Mouse (Mus musculus) T-cell, adult 2 months (primary cell): ENCODE data around the gene D130043K22Rik.
"Not testable (repeated sequence)": the region's sequence is repeated elsewhere in the genome, so short reads cannot be mapped to it uniquely, and the experiment has no call there.

Experiments used
- DNase-seq: peaks from one replicate; pipeline ENCODE4 v3.0.0; 2022; ENCODE audit warnings: low spot score

Gene D130043K22Rik

DNA sequence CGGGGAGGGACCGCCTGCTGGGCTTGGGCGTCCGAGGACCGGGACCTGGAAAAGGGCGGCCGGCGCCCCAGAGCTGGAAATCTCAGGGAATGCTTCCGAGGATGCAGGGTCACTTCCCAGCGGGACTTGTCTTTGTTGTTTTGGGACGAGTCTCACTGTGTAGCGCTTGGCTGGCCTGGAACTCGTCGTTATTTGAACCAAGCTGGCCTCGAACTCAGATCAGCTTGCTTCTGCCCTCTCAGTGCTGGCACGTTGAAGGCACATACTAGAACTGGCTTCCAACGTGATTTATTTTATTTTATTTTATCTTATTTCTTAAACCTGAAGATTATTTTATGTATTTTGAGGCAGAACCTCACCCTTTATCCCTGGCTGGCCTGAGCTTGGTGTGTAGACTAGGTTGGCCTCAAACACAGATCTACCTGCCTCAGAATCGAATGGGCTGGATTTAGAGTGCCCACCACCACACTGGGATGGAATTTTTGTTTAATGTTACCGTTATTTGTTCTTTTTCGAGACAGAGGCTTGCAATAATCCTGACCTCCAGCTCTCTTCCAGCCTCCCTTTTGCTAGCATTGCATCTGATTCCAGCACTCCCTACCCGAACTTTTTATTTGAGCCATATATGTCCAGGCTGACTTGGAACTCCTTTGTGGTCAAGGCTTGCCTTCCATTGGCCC lies 12.7 kb upstream of the D130043K22Rik start:
- DNase-seq: no peak

DNA sequence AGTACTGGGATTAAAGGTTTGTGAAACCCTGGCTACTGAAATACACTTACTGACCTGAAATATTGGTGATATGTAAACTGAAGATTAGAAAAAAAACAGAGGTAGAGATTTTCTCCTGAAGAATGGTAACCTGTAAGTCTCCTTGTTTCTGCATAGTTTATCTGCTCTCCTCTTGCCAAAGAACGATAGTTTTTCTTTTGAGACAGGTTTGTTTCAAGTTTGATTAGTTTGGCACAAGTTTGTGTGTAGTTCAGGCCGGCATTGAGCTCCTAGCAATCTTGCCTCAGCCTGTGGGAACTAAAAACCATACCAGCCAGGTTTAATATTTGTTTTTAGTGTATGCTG lies 12.2 kb upstream of the D130043K22Rik start:
- no peak for DNase-seq

DNA sequence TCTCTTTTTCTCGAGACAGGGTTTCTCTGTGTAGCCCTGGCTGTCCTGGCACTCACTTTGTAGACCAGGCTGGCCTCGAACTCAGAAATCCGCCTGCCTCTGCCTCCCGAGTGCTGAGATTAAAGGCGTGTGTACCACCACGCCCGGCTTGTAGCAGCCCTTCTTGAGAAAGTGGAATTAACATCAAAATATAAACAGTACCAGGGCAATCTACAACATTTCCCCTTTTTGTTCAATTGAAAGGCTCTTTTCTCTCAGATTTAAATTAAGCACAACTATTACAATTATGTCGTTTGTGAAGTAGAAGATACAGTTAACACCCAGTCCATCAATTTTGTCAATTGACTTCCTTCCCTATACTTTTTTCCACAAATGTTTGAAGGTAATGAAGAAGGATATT lies 7.2 kb upstream of the D130043K22Rik start:
- DNase-seq: not testable (repeated sequence)

DNA sequence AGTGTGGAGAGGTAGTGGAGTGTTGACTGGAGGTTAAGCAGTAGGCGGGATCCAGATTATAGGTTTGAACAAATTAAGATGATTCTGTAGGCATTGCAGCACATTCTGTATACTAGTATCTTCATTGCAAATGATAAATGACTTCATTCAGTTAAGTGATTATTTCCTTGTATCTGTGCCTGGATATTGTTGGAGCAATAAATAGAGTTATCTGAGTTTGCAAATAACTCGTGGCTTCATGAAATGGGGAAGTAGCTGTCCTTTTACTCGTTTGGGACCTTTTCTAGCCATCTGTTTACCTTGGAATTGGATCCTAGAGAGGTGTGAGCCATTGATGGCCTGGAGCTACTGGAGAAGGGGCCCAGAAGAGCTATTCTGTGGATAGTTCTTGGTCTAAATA lies 5.1 kb upstream of the D130043K22Rik start:
- no peak for DNase-seq

DNA sequence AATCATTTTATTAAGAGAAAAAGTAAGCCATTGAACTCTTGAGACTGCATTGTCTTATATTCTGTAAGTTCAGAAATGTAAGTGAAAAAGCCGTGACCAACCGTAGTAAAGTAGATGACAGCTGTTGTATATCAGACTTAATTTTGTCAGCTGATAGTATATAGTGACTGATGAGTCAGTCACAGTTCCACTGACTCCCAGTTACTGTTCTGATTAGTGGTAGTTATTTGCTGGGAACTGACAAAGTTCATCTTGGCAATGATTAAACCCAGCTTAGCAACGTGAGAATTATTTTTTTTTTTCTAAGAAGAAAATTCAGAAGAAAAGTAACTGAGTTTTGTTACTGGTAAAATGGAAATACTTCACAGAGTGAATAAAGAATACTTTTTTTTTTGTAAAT lies 3.2 kb upstream of the D130043K22Rik start:
- no peak for DNase-seq

DNA sequence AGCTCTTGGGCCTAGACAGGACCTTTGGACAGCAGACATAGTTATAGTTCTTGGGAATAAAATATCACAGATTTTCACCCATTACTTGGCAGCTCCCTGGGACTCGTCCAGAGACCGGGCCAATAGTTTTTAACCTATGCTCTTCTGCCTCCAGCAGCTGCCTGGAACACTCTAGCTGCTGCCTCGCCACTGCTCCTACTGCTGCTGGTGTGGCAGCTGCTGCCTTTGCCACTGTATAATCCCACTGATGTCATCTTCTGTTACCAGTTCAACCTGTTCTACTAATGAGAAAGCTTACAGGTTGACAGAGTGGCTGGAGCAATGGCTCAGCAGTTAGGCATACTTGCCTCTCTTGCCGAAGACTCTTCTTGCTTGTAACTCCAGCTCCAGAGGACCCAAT lies 4.4 kb downstream of the D130043K22Rik start:
- no peak for DNase-seq

DNA sequence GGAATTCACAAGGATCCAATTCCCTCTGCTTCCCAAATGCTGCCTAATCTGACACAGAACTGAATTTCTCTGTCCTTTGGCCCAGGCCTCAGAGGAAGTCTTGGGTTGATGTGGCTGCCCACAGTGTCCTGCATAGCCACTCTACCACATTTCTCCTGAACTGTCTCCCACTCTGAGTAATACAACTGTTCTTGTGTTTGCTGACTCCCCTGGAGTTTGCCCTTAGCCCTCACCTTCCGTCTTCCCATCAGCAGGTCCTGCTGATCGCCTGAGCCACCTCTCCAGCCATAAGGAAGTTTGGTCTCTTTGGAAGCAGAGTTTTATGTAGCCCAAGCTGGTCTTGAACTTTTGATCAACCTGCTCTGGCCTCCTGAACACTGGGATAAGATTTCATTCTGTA lies 7.1 kb downstream of the D130043K22Rik start:
- DNase-seq: no peak

DNA sequence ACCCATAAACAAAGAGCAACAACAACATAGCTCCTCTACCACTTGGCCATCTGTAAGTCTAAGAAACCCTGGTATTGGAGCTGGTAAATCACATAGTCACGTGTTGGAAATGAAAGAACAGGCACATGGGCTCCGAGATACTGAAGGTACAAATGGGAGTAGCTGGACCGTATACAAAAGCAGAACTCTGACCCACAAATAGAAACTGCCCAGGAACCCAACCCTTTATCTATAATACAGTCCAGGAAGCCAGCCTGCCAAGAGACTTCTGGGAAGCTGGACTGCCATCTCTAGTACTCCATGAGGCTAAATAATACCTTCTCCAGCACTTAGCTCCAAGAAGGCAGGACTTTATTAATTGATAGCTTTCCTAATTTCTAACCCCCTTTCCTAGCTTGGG lies 7.6 kb downstream of the D130043K22Rik start:
- DNase-seq: no peak

DNA sequence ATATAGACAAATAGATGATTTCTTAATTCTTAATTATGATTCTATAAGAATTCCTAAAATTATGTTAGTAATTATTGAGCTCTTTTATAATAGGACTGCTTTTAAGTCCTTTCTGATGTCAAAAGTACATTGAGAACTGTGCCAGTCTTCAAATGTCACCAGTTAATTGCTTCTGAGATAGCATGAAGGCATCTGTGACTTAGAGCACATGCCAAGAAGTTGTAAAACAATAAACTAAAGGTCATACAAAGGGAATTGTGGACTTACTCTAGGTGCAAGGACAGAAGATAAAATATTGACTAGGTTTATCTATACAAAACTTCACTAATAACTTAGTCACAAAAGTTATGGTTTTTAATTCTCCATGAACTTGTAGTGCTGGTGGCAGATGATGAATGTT lies 14.2 kb downstream of the D130043K22Rik start:
- no peak for DNase-seq

DNA sequence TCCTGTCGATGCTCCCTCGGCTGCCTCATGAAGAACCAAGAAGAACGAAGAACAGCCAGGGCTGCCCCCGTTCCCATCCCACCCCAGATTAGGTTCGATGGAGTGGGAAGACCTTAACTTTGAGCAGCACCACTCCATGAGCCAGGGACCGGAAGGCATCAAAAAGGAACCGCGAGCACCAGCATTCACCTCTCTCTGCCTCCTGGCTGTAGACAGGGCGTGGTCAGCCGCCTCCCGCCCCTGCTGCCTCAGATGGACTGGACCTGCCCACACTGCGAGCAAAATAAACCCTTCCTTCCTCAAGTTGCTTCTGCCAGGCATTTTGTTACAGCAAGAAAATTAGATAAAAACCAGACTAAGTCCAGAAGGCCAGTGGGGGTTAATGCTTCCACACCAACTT lies 16.1 kb downstream of the D130043K22Rik start:
- no peak for DNase-seq

DNA sequence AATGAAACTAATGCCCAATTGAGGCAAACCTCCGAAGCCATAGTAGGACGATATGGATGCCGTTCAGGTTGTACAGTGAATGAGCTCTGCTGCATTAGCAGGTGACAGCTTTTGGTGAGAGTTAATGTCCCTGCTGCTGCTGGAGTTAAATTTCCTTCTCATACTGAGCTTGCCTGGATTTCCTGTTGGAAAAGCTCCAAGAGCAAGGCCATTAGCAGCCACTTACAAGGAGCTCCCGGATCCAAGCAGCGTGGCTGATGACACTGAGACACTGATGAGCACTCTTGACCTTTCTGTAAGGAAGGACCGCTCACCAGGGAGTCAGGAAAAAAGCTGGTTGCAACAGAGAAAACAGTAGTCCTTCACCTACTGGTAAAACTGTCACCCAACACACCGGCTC lies 17.1 kb downstream of the D130043K22Rik start:
- no peak for DNase-seq

DNA sequence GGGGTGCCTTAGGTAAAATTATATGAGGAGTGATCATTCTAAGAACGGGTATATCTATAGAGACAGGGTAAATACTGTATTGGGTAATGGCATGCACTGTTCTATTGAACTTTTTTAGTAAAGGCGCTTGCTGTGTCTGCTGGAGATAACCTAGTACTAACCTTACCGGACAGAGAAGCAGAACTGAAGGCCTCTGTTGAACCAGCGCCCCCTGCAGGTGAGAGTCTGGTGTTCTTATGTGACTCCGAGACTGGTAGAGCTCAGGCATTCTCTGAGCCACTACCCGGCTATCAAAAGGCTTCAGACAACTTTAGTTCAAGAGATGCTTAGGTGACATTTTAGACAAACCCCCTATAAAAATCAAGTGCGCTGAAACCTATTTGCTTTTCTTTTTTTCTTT lies 17.6 kb downstream of the D130043K22Rik start:
- DNase-seq: peak; percentile 62

DNA sequence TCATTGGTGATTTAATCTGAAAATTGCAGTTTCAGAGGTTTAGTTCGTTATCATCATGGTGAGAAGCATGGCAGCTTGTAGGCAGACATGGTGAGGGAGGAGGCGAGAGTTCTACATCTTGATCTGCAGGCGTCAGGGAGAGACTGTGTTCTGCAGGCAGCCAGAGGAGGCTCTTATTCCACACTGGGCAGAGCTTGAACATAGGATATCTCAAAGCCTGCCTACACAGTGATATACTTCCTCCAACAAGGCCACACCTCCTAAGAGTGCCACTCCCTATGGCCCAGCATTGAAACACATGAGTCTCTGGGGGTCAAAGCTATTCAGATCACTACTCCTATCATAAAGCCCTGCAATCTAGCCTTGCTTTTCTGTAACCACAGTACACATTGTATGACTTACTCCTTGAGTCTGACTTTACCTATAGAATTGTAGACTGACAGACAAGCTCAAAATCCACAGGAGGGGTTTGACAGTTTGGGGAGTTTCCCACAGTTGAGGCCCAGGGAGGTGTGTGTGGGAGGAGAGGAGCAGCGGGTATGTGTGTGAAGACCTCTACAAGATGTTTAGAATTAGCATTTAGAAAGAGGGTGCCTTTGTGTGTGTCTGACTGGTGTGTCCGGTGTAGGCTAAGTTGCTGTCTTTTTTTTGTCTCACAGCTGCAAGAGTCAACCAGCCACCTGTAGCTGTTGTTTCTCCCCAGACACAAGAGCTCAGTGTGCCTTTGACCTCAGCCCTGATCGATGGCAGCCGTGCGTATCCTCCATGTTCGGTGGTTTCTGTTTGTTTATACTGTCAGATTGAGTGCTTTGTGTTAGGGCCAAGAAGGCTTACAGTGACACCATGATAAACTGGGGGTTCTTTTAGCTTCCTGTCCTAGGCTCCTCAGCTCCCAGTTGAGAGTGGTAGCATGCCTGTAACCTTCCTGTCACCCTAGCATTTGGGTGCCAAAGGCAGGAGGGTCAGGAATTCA lies 21.8 kb downstream of the D130043K22Rik start:
- no peak for DNase-seq

DNA sequence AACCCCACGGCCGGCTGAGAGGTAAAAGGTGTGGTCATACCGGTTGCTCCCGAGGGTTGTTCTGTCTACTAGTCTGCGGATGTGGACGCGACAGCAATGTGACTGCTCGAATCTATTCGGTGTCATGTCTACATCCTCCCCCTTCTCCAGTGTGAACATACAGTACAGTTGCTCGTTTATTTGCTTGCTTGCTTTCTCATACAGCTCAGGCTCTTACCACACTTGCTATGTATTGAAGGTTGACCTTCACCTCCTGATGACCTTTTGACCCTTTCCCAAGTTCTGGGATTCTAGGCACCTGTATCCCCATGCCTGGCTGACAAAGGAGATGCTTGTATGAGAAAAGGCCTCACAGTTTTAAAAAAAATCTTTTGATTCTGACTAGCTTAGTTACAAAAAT lies 22.9 kb downstream of the D130043K22Rik start:
- no peak for DNase-seq

DNA sequence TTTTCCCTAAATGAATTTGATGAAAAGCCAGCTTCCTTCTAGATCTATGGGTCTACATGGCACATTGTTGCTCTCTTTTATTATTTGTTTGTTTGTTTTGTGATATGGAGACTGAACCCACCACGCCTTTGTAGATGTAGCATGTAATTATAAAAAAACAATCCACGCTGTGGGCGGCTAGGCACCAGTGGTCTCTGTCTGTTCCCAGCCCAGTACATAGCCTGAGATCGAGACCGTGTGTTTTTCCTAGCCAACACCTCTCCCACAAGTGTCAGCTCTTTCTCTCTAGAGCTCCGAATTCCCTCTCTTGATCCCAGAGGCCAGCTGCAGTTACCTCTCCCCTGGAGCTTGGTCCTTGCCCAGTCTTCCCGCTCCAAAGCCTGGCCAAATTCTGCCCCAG lies 23.3 kb downstream of the D130043K22Rik start:
- no peak for DNase-seq

DNA sequence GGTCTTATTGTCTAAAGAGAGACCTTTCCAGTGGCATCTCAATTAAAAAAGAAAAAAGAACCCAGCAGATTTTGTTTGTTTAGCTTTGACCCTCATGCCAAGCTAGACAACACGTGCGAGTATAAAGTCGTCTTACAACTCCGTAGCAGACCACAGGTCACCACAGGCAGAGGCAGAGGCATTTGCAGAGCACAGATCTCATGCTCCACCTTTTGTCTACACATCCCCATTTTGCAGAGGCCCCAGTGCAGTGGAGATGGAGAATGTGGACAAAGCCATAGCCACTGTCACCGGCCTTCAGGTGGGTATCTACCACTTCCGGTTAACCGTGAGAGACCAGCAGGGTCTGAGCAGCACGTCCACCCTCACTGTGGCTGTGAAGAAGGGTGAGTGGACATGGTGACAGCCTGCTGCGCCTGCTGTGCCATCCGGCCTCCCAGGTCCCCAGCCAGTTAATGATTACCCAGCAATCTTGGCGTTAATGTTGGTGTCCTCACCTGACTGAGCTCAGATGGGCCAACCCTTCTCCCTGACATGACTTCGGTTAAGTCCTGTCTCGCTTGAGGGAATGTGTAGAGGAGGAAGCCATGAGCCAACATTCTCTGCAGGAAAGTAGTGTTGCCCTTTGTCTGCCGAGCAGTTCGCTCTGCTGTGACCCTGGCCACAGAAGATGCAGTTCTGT lies 34.6 kb downstream of the D130043K22Rik start:
- no peak for DNase-seq

DNA sequence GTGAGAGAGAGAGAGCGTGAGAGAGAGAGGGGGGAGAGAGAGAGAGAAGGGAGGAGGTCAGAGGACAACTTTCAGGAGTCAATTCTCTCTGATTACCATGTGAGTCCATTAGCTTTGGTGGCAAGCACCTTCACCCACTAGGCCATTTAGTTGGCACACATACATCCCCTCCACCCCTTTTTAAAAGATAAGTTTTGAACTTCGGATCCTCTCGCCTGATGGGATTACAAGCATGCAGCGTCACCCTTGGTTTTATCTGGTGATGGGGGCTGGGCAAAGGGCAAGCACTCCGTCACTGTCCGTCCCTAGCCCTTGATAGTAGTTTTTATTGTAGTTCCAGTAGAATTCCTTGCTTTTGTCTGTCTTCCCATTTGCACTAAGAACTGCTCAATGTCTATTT lies 35.3 kb downstream of the D130043K22Rik start:
- DNase-seq: no peak

DNA sequence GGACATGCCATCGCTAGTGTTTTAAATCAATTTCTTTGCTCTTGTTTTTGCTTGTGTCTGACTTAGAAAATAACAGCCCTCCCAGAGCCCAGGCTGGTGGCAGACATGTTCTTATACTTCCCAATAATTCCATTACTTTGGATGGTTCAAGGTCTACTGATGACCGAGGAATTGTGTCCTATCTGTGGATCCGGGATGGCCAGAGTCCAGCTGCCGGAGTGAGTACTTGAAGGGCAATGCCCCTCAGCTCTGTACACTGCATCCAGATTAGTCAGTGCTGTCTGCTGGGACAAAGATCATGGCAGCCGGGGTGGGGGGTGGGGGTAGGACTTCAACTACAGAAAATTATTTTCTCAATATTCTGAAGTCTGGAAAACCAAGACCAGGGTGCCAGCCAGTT lies 35.8 kb downstream of the D130043K22Rik start:
- DNase-seq: no peak

DNA sequence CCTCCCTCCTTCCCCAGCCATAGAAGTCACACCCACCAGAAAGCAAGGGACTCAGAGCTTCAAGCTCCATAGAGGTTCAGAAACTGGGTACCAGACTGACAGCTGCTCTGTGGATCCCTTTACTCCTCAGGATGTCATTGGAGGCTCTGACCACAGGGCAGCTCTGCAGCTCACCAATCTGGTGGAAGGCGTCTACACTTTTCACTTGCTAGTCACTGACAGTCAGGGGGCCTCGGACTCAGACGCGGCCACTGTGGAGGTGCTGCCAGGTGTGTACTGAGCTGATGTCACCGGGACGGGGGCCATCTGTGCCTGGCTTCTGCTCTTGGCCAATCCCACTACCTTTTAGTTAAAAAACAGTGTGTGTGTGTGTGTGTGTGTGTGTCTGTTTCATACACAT lies 37.5 kb downstream of the D130043K22Rik start:
- peak; percentile 11 for DNase-seq

DNA sequence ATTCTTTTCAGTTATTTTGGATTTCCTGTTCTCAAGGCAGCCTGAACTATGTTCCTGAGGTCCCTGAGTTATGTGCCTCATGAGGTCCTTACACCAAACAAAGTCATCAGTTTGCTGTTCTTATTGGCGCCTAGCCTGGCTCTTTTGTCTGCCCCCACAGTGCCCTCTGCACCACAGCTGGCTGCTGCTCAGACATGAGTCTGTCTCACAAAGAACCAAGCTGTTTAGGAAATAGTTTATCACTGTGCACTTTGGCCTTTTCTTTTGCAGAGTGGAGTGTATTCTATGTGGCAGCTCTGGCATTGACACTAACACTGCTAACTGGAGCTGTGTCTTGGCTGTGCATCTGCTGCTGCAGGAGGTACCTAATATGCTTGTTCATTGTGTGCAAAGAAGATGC lies 44.6 kb downstream of the D130043K22Rik start:
- DNase-seq: no peak

DNA sequence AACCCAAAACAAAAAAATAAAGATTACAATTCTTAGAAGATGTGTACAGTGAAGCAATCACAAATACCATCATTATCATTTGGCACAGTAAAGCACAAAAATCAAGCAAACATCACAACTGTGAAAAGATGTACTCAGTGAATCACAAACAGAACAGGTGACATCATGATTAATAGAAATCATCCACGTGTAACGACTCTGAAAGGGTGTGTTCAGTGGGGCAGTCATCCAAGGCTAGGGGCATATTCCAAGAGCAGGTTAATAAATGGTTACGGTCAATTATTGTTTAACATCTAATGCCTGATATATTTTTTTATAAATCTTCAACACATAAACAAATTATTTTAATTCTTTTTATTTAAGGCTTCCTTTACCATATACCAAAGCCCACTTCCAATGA lies 47.6 kb downstream of the D130043K22Rik start:
- no peak for DNase-seq

DNA sequence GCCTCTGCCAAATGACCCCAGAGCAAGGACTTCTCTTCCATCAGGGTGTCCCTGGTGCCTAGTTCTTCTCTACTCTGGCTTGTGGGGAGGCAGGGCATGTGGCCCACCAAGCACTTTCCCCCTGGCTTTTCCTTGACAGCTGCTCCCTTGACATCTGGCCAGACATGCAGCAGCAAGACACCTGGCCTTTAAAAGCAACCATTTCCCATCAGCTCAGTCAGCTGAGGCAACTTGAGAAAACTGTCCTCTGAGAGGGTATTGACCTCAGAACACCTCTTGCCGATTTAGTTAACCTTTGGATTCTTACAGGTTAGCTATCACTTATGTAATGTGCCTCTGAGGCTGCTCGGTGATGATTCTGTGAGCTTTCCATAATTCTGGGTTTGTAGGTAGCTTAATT lies 48.9 kb downstream of the D130043K22Rik start:
- no peak for DNase-seq

DNA sequence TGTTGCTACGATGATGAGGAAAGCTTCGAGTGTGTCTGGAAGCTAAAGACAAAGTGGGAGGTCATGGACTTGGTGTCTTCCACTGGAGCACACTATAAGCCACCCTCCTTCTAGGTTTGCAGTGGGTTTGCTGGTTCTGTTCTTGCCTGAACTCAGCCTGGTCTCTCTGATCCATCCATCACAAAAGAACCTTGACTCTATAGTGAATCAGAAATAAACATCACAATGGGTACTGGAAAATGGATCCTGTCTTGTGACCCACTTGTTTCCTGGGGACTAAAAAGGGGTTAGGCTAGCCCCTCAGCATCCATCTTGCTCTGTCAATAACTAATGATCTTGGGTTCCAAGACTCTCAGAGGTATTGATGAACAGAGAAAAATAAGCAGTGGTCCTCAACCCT lies 57.0 kb downstream of the D130043K22Rik start:
- no peak for DNase-seq
